Mouse (Mus musculus) neural tube, embryonic 12.5 days (tissue): ENCODE measurements at regions not wholly inside any gene's neighbourhood (a gene's known extent, or its start where the extent isn't known, plus 50 kb on each side); places are given as distances from the start of the nearest gene placed in this dataset.
A peak's percentile ranks its signal among the peaks of the same experiment; 100 is the strongest.

Experiments used
- ATAC-seq: fragments of 200-750 bp; cut with Nextera tagmentation; 2 replicates; pipeline ENCODE4 v1.8.0; 2017; ENCODE audit warnings: low read depth, mild to moderate bottlenecking, moderate TSS enrichment, moderate library complexity; ENCODE audit not compliant: low FRiP score
- H3K27ac ChIP-seq: fragments of 300-500 bp; sonication (generic); 2 replicates; pipeline ENCODE4 v1.5.1; 2016
- H3K27me3 ChIP-seq: fragments of 300-500 bp; sonication (generic); replicated peaks from 2 replicates; pipeline ENCODE4 v1.6.1; 2016; ENCODE audit warnings: mild to moderate bottlenecking
- H3K36me3 ChIP-seq: fragments of 300-500 bp; sonication (generic); 2 replicates; pipeline ENCODE4 v1.6.1; 2016; ENCODE audit warnings: mild to moderate bottlenecking
- H3K4me1 ChIP-seq: fragments of 300-500 bp; sonication (generic); 2 replicates; pipeline ENCODE4 v1.6.1; 2016
- H3K4me2 ChIP-seq: fragments of 300-500 bp; sonication (generic); replicated peaks from 2 replicates; pipeline ENCODE4 v1.6.1; 2016; ENCODE audit warnings: mild to moderate bottlenecking
- H3K4me3 ChIP-seq: fragments of 300-500 bp; sonication (generic); 2 replicates; pipeline ENCODE4 v1.5.1; 2016
- H3K9ac ChIP-seq: fragments of 300-500 bp; sonication (generic); 2 replicates; pipeline ENCODE4 v1.6.1; 2016; ENCODE audit warnings: mild to moderate bottlenecking
- H3K9me3 ChIP-seq: fragments of 300-500 bp; sonication (generic); 2 replicates; pipeline ENCODE4 v1.6.1; 2016; ENCODE audit warnings: mild to moderate bottlenecking
- WGBS: fragments of 180-500 bp; shearing (Covaris S2); methylation state at CpG from one replicate; pipeline ENCODE4 v1.1.7; 2016; 5-methylcytosine and 5-hydroxymethylcytosine counted together

- WGBS, result 82% methylated on average over 4 of the region's 4 CpGs
Measured at GRCm38 (mm10) chr1:165050176-165050575, 110.4 kb downstream of the Tbx19 start.

GRCm38 (mm10) chr1:165046637-165047036 is 111.3 kb upstream of the Xcl1 start:
- no peak overlapping the region for H3K27ac ChIP-seq
- 0 out of 2 replicates have a peak overlapping the region, but pooled peaks have one; percentile 12 for H3K4me2 ChIP-seq
- WGBS, result 20% methylated on average over 7 of the region's 7 CpGs
- H3K9me3 ChIP-seq, result no peaks in the 10 kb centered on the region
- H3K27me3 ChIP-seq, result no peaks in the 10 kb centered on the region
- H3K36me3 ChIP-seq, result no peaks in the 10 kb centered on the region
- H3K4me3 ChIP-seq, result no peak overlapping the region
- no peak overlapping the region for H3K9ac ChIP-seq
- peaks cover 19% of the 10 kb centered on the region for H3K4me1 ChIP-seq
- ATAC-seq, result peak; percentile 67

More at GRCm38 (mm10) chr1:165050176-165050575, 110.4 kb downstream of the Tbx19 start:
- Histone ChIP-seq H3K36me3 (no peaks in the 10 kb centered on the region), H3K4me2 (no peak overlapping the region), H3K9me3 (no peaks in the 10 kb centered on the region), H3K4me3 (no peak overlapping the region), H3K9ac (no peak overlapping the region), H3K27me3 (no peaks in the 10 kb centered on the region), H3K4me1 (peaks cover 12% of the 10 kb centered on the region), H3K27ac (no peak overlapping the region)
- ATAC-seq, result no peak

GRCm38 (mm10) chr1:165046056-165046455 is 110.7 kb upstream of the Xcl1 start:
- Histone ChIP-seq H3K9me3 (no peaks in the 10 kb centered on the region), H3K36me3 (no peaks in the 10 kb centered on the region), H3K27ac (no peak overlapping the region), H3K4me1 (peaks cover 19% of the 10 kb centered on the region), H3K9ac (no peak overlapping the region), H3K4me3 (no peak overlapping the region), H3K4me2 (no peak overlapping the region), H3K27me3 (no peaks in the 10 kb centered on the region)
- no peak for ATAC-seq
- 63% methylated on average over 4 of the region's 4 CpGs for WGBS

- WGBS, result 63% methylated on average over 3 of the region's 3 CpGs
- no peak for ATAC-seq
- Histone ChIP-seq H3K4me1 (peaks cover 19% of the 10 kb centered on the region), H3K27me3 (no peaks in the 10 kb centered on the region), H3K4me2 (no peak overlapping the region), H3K9ac (no peak overlapping the region), H3K36me3 (no peaks in the 10 kb centered on the region), H3K9me3 (no peaks in the 10 kb centered on the region), H3K27ac (no peak overlapping the region), H3K4me3 (no peak overlapping the region)
Measured at GRCm38 (mm10) chr1:165043361-165043760, 108.0 kb upstream of the Xcl1 start.

- WGBS, result 67% methylated on average over 2 of the region's 2 CpGs
- Histone ChIP-seq H3K27me3 (no peaks in the 10 kb centered on the region), H3K27ac (no peak overlapping the region), H3K9me3 (no peaks in the 10 kb centered on the region), H3K9ac (no peak overlapping the region), H3K4me3 (no peak overlapping the region), H3K4me1 (peaks cover 19% of the 10 kb centered on the region), H3K36me3 (no peaks in the 10 kb centered on the region), H3K4me2 (no peak overlapping the region)
- 0 out of 2 replicates have a peak, but pooled peaks have one; percentile 4 for ATAC-seq
Measured at GRCm38 (mm10) chr1:165042105-165042504, 106.8 kb upstream of the Xcl1 start.

GRCm38 (mm10) chr1:165036631-165037030 is 101.3 kb upstream of the Xcl1 start:
- no peaks in the 10 kb centered on the region for H3K27me3 ChIP-seq
- H3K9me3 ChIP-seq, result no peaks in the 10 kb centered on the region
- no peak for ATAC-seq
- 85% methylated on average over 3 of the region's 3 CpGs for WGBS
- H3K9ac ChIP-seq, result no peak overlapping the region
- no peak overlapping the region for H3K4me2 ChIP-seq
- H3K36me3 ChIP-seq, result no peaks in the 10 kb centered on the region
- H3K4me1 ChIP-seq, result no peaks in the 10 kb centered on the region
- no peak overlapping the region for H3K4me3 ChIP-seq
- H3K27ac ChIP-seq, result no peak overlapping the region

- 88% methylated on average over 1 of the region's 1 CpGs for WGBS
- Histone ChIP-seq H3K4me1 (no peaks in the 10 kb centered on the region), H3K27ac (no peak overlapping the region), H3K27me3 (no peaks in the 10 kb centered on the region), H3K9ac (no peak overlapping the region), H3K4me2 (no peak overlapping the region), H3K9me3 (no peaks in the 10 kb centered on the region), H3K4me3 (no peak overlapping the region), H3K36me3 (no peaks in the 10 kb centered on the region)
- ATAC-seq, result 0 out of 2 replicates have a peak, but pooled peaks have one; percentile 41
Measured at GRCm38 (mm10) chr1:165035618-165036017, 100.3 kb upstream of the Xcl1 start.

- no peak for ATAC-seq
- Histone ChIP-seq H3K4me2 (no peak overlapping the region), H3K4me1 (no peaks in the 10 kb centered on the region; the same call in 1 of the 2 replicates)
Measured at GRCm38 (mm10) chr1:165020960-165021563, 85.7 kb upstream of the Xcl1 start.

GRCm38 (mm10) chr1:165018692-165019309 is 83.5 kb upstream of the Xcl1 start:
- Histone ChIP-seq H3K4me2 (peak overlapping the region; percentile 56), H3K4me3 (peak overlapping the region; percentile 23), H3K9ac (no peak overlapping the region), H3K27ac (no peak overlapping the region), H3K4me1 (no peaks in the 10 kb centered on the region; the same call in 1 of the 2 replicates), H3K36me3 (no peaks in the 10 kb centered on the region), H3K27me3 (no peaks in the 10 kb centered on the region), H3K9me3 (no peaks in the 10 kb centered on the region)
- 18% methylated on average over 16 of the region's 16 CpGs for WGBS
- ATAC-seq, result peak; percentile 95

More at GRCm38 (mm10) chr1:165020960-165021563, 85.7 kb upstream of the Xcl1 start:
- H3K27ac ChIP-seq, result no peak overlapping the region
- WGBS, result 74% methylated on average over 10 of the region's 10 CpGs
- no peaks in the 10 kb centered on the region for H3K36me3 ChIP-seq
- H3K27me3 ChIP-seq, result no peaks in the 10 kb centered on the region
- no peaks in the 10 kb centered on the region for H3K9me3 ChIP-seq
- H3K9ac ChIP-seq, result no peak overlapping the region
- H3K4me3 ChIP-seq, result no peak overlapping the region

GRCm38 (mm10) chr1:165018236-165018635 is 82.9 kb upstream of the Xcl1 start:
- Histone ChIP-seq H3K27me3 (no peaks in the 10 kb centered on the region), H3K27ac (no peak overlapping the region), H3K4me2 (peak overlapping the region; percentile 56), H3K9me3 (no peaks in the 10 kb centered on the region), H3K4me1 (no peaks in the 10 kb centered on the region; the same call in 1 of the 2 replicates), H3K4me3 (no peak overlapping the region), H3K9ac (no peak overlapping the region), H3K36me3 (no peaks in the 10 kb centered on the region)
- WGBS, result 83% methylated on average over 4 of the region's 4 CpGs
- peak; percentile 31; the same call in 1 of the 2 replicates for ATAC-seq

- H3K4me3 ChIP-seq, result no peak overlapping the region
Measured at GRCm38 (mm10) chr1:165017793-165018192, 82.5 kb upstream of the Xcl1 start.

GRCm38 (mm10) chr1:165014328-165014727 is 79.0 kb upstream of the Xcl1 start:
- H3K9me3 ChIP-seq, result no peaks in the 10 kb centered on the region
- ATAC-seq, result no peak
- H3K9ac ChIP-seq, result no peak overlapping the region
- H3K4me2 ChIP-seq, result no peak overlapping the region
- H3K4me3 ChIP-seq, result no peak overlapping the region
- WGBS, result 94% methylated on average over 1 of the region's 1 CpGs
- no peaks in the 10 kb centered on the region for H3K4me1 ChIP-seq
- no peak overlapping the region for H3K27ac ChIP-seq
- no peaks in the 10 kb centered on the region for H3K36me3 ChIP-seq
- H3K27me3 ChIP-seq, result no peaks in the 10 kb centered on the region

More at GRCm38 (mm10) chr1:165017793-165018192, 82.5 kb upstream of the Xcl1 start:
- 46% methylated on average over 6 of the region's 6 CpGs for WGBS
- no peaks in the 10 kb centered on the region for H3K9me3 ChIP-seq
- peak; percentile 22; the same call in 1 of the 2 replicates for ATAC-seq
- H3K4me1 ChIP-seq, result no peaks in the 10 kb centered on the region; the same call in 1 of the 2 replicates
- no peak overlapping the region for H3K9ac ChIP-seq
- no peaks in the 10 kb centered on the region for H3K27me3 ChIP-seq
- H3K36me3 ChIP-seq, result no peaks in the 10 kb centered on the region
- H3K27ac ChIP-seq, result no peak overlapping the region
- H3K4me2 ChIP-seq, result no peak overlapping the region
